Mouse (Mus musculus) 3T3-L1 (cell line): ENCODE results near the gene Dpysl5.

Experiments
- DNase-seq: peaks from one replicate; pipeline ENCODE4 v3.0.0-alpha.2; 2015; ENCODE audit warnings: low read depth, low spot score

Gene Dpysl5

GRCm38 (mm10) chr5:30701866-30702265, 9.5 kb upstream of the Dpysl5 start:
- peak; percentile 65 for DNase-seq

GRCm38 (mm10) chr5:30709744-30710383, 1.5 kb upstream of the Dpysl5 start:
- DNase-seq: peak; percentile 85

GRCm38 (mm10) chr5:30710486-30710885, 878 bp upstream of the Dpysl5 start:
- DNase-seq: no peak

- no peak for DNase-seq
Measured at GRCm38 (mm10) chr5:30712002-30712390, 632 bp downstream of the Dpysl5 start.

- DNase-seq: no peak
Measured at GRCm38 (mm10) chr5:30712441-30713298, 1.3 kb downstream of the Dpysl5 start.

- no peak for DNase-seq
Measured at GRCm38 (mm10) chr5:30713299-30713675, 1.9 kb downstream of the Dpysl5 start.

- DNase-seq: no peak
Measured at GRCm38 (mm10) chr5:30713691-30714090, 2.3 kb downstream of the Dpysl5 start.

GRCm38 (mm10) chr5:30716311-30716710, 4.9 kb downstream of the Dpysl5 start:
- DNase-seq: no peak

- DNase-seq: no peak
Measured at GRCm38 (mm10) chr5:30717506-30717905, 6.1 kb downstream of the Dpysl5 start.

GRCm38 (mm10) chr5:30717991-30718703, 6.8 kb downstream of the Dpysl5 start:
- DNase-seq: no peak

GRCm38 (mm10) chr5:30721935-30722334, 10.6 kb downstream of the Dpysl5 start:
- DNase-seq: no peak

- no peak for DNase-seq
Measured at GRCm38 (mm10) chr5:30726151-30726693, 14.9 kb downstream of the Dpysl5 start.

GRCm38 (mm10) chr5:30732511-30732910, 21.1 kb downstream of the Dpysl5 start:
- no peak for DNase-seq

GRCm38 (mm10) chr5:30734666-30735065, 23.3 kb downstream of the Dpysl5 start:
- DNase-seq: no peak

GRCm38 (mm10) chr5:30738127-30738828, 26.9 kb downstream of the Dpysl5 start:
- DNase-seq: peak; percentile 40

GRCm38 (mm10) chr5:30739595-30739994, 28.2 kb downstream of the Dpysl5 start:
- DNase-seq: no peak

- no peak for DNase-seq
Measured at GRCm38 (mm10) chr5:30749582-30750311, 38.4 kb downstream of the Dpysl5 start.

GRCm38 (mm10) chr5:30751071-30751470, 39.7 kb downstream of the Dpysl5 start:
- no peak for DNase-seq

GRCm38 (mm10) chr5:30753128-30753527, 41.8 kb downstream of the Dpysl5 start:
- no peak for DNase-seq

GRCm38 (mm10) chr5:30755215-30755614, 43.9 kb downstream of the Dpysl5 start:
- DNase-seq: no peak
